Mouse (Mus musculus) CD4-positive, CD25-positive, alpha-beta regulatory T cell, adult 2 months (primary cell): Measurements from ENCODE around the gene Faap20.

Experiments
- DNase-seq: peaks from one replicate; pipeline ENCODE4 v3.0.0-alpha.2; 2012; ENCODE audit warnings: low read depth, low spot score

The Faap20 gene

DNA sequence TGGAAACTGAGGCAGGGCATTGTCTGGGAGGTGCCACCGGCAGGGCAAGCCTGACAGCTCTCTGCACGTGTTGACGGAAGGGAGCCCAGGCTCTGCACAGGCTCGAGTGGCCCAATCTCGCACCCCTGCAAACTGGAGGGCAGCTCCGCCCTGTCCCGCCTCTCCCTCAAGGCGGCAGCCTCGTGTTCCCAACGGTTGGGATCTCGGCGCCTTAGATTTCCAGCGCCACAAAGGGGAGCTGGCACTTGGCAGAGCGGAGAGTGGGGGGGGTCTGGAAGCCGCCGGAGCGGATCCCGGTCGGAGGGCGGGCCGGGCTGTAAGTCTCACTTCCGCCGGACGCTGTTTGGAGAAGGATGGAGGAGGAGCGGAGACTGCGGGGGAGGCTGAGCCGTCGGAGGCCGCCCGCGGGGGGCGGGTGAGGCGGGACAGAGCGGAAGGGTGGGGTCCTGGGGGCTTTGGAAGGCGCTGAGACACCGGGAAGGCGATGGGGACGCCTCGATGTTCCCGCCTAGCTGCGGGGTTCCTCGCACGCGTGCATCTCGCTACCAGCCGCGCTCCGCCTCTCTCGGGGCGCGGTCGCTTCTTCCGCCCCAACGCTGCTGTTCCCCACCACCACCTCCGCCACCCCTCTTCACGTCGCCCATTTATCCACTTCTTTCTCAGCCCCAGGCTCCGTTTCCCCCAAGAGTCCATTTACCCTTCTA lies at the start of gene Faap20:
Gene Faap20 (plus strand): TSS at position 155 of the 704 bp plus-strand sequence.
- DNase-seq, result peak; percentile 88

DNA sequence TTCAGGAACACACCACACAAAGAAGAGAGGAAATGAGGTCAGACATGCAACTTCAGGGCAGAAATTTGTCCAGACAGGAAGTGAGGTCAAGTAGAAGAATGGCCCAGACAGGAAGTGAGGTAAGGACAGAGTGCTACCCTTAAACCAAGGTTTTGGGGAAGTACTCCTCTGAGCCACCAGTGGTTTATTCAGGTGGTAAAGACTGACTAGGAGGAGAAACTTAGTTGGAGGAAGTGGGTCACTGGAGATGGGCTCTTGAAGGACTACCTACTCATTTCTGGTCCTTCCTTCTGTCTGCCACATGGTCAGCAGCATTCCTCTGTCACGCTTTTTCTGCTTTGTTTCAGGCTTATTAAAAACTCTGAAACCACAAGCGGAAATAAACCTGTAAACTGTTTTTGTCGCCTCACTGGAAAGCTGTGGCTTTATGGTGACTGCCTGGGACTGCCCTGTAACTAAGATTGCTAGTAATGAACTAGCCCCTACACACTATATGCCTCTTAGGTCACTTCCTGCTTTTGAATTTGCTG lies 48.7 kb upstream of the Faap20 start:
- DNase-seq, result peak; percentile 93

DNA sequence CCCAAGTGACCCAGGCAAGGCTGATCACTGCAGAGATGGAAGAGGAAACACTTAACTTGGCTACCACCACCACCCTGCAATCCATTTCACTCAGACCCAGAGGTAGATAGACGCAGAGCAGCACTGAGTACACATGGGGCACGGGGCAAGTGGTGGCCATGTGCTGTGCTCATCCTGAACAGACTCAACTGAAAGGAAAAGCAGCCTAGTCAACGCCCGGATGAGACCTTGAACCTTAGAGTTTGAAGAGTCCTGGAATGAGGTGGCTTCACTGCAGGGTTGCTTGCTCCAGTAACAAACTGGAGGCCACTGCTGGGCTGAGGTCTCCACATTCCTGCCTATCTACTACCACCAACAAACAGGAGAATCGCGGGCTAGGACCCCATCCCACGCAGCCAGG lies 47.8 kb upstream of the Faap20 start:
- no peak for DNase-seq

DNA sequence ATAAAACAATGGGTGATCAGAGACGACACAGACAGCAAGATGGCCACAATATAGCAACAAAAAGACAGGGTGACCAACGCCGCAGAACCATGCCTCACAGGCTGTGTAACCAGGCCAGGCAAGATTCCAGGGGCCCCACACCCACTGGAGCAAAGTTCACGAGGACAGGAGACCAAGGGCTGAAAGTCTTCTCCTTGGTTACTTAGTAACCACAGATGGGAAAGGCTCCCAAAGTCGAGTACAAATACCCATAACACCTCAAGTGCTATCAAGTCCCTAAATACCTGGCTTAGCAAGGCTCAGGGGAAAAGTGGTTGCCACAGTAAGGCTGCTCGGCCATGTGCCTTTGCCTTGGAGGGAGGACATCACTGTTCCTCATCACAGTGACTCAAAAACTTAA lies 43.7 kb upstream of the Faap20 start:
- no peak for DNase-seq

DNA sequence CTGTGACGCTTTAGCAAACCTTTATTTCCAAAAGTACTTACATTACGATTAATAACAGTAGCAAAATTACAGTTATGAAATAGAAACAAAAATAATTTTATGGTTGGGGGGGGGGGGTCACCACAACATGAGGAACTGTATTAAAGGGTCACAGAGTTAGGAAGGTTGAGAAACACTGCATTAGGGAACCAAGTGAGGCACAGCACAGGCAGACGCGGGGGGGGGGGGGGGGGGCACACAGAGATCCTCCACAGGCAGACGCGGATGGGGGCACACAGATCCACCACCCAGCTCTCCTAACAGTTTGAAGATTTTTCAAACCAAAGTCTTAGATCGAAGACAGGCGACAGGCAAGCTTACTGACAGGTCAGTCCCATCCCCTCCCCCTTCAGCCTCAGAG lies 43.1 kb upstream of the Faap20 start:
- peak; percentile 37 for DNase-seq

DNA sequence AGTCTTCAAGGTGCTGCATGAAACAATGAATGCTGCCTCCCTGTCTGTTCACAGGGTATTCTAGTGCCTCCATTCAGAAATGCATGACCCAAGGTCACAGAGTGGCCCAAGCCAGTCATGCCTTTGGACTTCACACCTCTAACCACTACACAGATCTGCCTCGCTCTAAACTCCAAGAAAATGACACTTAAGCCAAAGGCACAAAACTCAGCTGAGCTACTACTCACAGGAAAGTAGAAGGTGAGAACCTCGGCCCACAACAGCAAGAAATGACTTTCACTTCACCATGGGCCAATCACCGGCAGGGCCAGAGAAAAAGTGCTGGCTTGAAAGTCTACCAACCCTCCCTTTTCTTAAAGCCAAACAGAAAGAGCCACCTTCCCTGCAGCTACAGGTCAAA lies 41.8 kb upstream of the Faap20 start:
- DNase-seq, result peak; percentile 66

DNA sequence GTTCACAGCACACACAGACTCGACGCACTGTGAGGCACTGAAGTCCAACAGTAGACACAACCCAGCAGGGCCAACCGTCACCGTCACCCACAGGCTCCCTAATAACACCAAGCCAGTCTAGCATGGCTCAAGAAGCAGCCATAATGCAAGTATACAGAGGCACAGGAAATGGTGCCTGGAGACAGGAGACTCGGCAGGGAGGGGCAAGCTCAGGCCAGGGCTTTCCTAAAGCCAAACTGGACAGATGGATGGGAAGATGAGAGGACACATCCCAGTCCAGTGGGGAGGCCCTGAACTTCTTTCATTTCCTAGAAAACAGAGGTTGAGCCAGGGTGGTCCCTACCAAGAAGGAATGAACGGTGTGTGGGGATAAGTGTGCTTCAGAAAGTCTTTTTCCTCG lies 41.0 kb upstream of the Faap20 start:
- peak; percentile 26 for DNase-seq

DNA sequence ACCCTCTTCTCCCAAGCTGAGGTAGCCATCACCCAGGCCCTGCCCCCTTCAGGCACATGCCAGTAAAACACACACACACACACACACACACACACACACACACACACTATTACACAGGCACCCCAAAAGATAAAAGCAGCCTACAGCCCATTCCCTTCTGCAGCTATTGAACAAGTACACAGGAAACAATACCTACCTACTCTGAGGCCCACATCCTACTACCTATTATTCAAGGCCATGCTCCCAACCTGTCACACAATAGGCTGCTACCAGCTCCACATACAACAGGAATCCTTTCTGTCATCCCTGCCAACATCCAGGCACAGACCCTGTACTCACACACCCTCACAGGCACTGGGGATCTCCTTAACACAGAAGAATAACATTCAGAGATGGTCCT lies 40.5 kb upstream of the Faap20 start:
- peak; percentile 51 for DNase-seq

DNA sequence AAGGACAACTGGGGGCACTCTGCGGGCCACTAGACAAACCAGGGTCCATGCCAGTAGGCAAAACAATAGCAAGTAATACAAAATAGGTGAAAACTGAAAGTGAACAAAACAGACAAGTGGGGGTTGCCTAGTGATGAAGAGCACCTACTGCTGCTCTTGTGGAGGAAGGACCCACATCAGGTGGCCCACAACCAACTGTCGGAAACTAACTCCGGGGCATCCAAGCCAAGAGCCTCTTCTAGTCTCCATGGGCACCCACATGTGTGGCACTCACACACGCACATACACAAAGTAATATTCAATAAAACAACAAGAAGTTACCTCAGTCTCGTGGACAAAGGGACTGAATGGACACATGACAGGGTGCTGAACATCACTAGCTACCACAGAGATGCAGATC lies 40.1 kb upstream of the Faap20 start:
- peak; percentile 56 for DNase-seq

DNA sequence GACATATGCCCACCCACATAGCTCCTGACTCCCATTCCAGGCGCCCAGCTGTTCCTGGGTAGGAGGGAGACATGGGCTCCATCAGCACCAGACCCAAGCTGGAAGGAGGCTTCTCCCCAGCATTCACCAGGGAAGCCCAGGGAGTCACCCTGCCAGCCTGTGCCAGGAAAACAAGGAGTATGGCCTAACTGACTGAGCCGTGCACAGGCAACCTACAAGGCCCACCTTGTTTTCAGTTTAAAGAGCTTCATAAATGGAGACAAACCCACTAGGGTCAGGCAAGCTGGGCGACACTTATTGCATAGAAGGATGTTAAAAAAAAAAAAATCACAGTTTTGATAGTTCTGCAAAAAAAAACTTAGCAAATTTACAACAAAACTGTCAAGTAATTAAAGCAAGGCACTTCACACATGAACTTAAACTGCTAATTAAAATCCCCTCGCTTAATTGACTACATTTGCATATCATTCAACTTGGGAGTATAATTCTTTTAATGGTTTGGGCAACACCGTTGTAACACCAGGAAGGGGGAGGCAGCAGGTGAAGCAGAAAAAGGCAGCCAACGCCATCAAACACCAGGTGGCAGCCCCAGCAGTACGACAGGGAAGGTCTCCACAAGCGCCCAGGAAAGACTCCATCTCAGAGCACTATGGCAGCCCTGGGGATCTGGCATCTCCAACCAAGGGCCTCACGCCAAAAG lies 36.4 kb upstream of the Faap20 start:
- DNase-seq, result peak; percentile 55

DNA sequence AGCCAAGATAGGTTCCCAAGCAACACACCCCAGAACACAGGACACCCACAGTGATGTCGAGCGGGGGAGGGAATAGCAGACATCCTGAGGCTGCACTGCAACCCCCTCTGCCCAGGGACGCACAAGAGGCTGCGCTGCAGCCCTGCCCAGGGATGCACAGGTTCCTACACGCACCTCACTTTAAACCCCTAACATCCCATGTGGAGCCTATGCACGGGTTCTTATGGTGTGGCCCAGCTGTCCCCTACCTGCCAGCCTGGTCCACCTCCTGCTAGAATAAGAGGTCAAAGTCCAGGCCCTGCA lies 35.9 kb upstream of the Faap20 start:
- DNase-seq, result no peak

DNA sequence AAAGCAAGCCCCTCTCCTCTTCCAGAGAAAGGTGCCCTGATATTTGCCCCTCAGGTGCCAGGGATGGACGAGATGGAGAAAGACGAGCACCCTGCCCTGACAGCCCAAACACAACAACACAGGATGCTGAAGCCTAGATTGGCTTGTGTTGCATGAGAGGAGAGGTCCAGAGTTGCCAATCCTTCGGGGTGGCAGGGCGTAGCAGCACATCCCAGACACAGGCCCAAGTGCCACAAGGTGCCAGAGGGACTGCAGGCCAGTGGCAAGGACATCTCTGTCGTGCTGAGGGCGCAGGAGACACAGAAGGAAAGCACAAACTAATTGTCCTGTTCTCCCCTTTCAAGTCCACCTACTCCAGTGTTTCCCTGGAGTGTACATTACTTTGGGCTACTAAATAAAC lies 35.4 kb upstream of the Faap20 start:
- DNase-seq, result no peak

DNA sequence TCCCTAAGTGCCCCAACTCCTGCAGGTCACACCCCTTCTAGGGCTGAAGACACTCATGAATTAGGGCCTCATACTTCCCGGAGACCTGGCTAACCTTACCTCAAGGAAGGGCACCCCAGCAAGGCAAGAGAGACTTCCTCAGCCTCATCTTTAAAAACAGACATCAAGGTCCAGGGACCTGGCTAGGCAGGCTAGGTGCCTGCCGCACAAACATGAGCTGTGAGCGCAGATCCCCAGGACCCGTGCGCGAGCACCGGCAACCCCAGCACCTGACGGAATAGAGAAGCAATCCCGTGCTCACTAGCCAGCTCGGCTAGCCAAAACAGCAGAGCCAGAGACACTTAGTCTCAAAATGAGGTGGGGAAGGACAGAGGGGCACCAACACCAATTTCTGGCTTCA lies 34.8 kb upstream of the Faap20 start:
- DNase-seq, result peak; percentile 20

DNA sequence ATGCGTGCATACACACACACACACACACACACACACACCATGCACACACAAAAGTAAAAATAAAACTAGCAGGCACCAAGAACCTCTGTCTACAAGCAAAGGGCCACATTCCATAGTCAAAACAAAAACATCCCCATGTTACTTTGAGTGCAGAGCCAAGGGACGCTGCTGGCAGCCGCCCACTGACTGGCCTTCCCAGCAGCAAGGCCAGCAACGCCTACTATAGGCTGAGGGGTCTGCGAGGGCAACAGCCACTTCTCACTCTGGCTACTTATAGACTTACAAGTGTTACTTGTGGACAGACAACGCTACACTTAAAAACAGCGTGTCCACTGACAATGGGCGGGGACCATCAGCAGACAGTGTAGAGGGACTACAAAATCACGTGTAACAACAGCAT lies 34.4 kb upstream of the Faap20 start:
- no peak for DNase-seq

DNA sequence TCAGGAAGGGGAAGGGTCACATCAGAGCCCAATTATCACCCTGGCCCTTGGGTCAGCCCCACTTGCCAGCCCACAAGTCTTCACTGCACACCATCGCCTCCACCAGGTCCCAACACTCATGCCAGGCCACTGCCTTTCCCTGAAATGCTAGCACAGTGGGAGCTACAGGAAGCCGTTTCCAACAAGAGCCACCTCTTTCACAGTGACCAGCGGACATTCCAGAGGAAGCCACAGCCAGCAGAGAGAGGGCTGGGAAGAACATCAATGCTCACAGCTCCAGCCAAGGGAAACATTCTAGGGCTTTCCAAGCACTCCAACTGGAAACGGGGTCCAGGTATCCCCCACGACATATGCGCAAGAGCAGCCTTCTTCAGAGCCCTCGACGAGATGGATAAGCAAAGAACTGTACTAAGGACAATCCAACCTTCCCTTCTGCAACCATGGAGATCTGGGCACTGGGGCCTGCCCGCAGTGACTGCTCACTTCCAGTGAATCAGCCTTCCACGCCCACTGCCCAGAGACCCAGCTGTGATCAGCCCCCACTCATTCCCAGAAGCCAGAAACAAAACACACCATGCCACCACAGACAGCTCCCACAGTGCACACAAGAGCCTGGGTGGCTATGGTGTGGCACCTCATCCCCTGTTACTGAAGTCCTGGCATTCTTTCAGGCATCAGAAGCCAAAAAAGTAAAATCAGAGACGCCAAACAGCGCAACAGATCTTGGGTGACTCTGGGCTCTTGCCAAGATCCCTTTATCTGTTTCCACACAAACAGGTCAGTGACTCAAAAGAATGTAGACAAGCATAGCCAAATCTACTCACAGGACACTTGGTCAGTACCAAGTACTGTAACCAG lies 33.6 kb upstream of the Faap20 start:
- DNase-seq, result peak; percentile 30

DNA sequence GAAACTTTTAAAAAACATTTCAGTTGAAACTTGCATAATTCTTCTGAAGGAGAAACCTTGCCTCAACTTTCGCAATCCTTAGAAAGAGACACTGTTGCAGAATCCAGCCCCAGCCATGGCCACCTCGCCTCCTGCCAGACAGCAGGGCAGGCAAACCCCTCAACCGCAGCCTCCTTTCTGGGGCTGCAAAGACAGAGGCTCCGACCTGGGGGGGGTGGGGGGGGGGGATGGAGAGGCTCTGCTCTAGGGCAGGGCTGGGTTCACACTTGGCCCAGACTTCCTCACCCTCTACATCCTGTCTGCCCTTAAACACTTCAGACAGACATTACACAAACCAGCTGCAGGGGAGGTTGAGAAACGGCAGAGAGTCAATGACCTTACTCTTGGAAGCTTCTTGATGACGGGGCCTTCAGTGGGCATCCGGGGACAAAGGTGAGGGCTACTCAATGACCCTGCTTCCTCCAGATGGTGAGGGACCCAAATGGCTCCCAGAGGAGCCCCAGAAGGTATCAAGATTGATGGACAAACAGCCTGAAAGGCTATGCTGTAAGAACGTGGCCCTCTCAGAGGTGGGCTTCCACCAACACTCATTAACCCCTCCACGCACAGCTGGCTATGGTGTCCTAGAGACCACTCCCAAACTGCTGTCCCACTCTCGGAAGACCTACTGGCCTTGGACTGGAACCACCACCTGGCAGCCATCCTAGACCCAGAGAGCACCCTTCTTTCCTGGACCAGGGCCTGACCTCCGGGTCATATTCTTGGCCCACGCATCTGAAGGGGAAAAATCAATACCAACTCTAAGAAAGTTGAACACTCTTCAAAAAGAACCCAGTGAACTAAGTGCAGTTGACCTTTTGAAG lies 32.1 kb upstream of the Faap20 start:
- DNase-seq, result peak; percentile 79

DNA sequence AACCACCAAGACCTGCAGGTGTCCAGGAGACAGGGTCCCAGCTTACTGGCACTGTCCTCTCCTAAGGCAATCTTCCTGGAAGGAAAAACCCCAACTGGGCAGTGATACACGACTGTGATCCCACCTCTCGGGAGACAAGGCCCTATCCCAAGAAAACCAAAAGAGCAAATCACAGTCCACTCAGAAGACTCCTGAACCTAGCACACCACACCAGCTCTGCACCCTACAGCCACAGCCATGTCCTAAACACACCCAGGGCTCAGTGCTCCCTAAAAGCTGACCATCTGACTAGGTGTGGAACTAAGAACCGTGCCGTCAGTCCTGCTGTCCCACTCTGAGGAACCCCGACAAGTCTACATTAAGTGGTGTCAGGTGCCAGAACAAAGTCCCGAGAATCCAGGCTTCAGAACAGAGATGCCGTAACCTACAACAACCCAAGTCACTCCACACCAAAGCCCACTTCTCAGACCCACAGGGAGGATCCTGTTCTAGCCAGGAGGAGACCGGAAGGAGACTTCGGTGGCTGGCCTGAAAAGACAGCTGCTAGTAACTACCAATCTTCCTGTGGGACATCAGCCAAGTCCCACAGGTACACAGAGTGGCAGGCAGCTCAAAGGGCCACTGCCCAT lies 31.4 kb upstream of the Faap20 start:
- DNase-seq, result peak; percentile 31

DNA sequence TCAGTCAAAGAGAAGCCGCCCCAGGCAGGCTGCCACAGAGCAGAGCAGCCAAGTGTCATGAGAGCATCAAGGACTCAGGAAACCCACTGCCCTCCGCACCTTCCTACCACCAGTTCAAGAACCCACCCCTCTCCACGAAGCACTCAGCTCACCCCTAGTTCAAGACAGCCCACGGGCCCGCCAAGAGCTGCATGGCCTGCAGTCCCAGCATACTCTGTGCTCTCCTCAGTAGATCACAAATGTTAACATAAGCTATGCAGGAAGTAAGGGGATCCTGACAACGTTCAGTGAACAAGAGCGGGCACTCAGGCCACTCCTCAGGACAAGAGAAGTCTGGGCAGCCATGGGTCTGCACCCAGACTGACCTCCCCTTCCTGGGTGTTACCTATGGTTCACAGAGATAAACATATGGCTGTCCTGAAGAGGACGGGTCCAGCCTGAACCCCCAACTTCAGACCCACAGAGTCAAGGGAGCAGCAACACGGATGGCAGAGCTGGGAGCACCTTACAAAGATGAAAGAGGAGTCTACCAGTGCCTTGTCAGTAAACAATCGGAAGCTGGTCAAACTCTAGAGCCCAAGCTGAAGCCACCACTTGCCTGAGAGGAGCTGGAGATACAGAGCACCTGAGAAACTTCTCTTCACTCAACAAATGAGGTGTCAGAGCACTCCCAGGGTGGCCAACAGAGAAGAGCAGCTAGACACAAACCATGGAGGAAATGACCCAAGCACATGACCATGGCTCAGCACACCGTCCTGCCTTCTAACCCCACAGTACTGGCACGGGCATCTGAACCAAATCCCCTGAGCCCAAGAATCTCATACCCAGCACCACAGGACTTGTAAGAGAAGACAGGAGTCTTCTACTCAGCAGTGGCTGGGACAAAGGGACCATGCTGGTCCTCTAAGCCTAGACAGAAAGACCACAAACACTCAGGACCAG lies 30.1 kb upstream of the Faap20 start:
- peak; percentile 51 for DNase-seq

DNA sequence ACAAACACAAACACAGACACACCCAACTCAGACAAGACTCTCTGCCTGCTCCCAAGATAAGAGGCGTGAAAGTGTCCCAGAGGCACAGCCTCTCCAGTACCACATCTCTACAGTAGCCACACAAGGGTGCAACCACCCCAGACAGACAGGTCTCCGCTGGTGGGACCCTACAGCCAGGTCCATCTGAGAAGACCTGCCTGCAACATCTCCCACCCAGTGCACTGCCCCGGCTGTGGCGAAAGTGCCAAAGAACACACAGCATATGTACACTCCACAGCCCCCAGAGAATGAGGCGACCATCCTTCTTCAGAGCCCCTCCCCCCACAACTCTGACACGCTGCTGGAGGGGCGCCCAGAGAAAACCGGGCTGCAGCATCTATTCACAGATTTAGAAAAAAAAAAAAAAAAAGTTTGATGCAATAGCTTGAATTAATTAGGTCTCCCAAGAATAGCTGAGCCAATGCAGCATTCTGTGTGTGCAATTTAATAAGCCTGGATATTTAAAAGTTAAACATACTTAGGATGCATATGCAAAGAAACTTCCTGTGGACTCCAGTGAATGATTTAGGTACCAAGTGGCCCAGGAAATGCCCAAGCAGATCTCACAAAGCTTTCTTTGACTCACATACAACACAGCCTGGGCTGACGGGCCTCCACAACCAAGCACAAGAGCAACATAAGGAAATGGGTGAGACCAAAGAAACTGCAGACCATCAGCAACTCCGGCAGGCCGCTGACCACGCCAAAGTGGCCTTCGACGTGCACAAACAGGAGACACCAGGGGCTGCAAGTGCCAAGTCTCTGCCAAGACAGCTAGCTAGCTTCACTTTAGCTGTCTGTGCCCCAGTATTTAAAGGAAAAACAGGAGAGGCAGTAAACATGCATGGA lies 29.1 kb upstream of the Faap20 start:
- peak; percentile 57 for DNase-seq
